Mouse (Mus musculus) embryonic facial prominence, embryonic 11.5 days (tissue): ENCODE measurements around the gene Nlrp9b. TPM values are rescaled to one million over a fixed set of nuclear protein-coding genes. Genes with fewer than 3 reads are reported as not detected.

ENCODE experiments used
- ATAC-seq: fragments of 200-750 bp; cut with Nextera tagmentation; replicated peaks from 2 replicates; pipeline ENCODE4 v1.8.0; 2017; ENCODE audit warnings: low read depth; ENCODE audit not compliant: insufficient number of reproducible peaks, low FRiP score, low TSS enrichment
- DNase-seq: peaks from one replicate; pipeline ENCODE4 v3.0.0-alpha.2; 2015; ENCODE audit warnings: low spot score
- H3K27ac ChIP-seq: fragments of 300-500 bp; sonication (generic); replicated peaks from 2 replicates; pipeline ENCODE4 v1.5.1; 2014; ENCODE audit warnings: mild to moderate bottlenecking, low read depth, low read length, control low read depth
- H3K27me3 ChIP-seq: fragments of 300-500 bp; sonication (generic); 2 replicates; pipeline ENCODE4 v1.6.1; 2014; ENCODE audit warnings: mild to moderate bottlenecking, low read length, moderate library complexity, mixed read lengths; ENCODE audit not compliant: control insufficient read depth, insufficient read depth
- H3K36me3 ChIP-seq: fragments of 300-500 bp; sonication (generic); replicated peaks from 2 replicates; pipeline ENCODE4 v1.6.1; 2014; ENCODE audit warnings: low read depth, mild to moderate bottlenecking, low read length, moderate library complexity, mixed read lengths; ENCODE audit not compliant: control insufficient read depth, insufficient read depth
- H3K4me1 ChIP-seq: fragments of 300-500 bp; sonication (generic); 2 replicates; pipeline ENCODE4 v1.6.1; 2014; ENCODE audit warnings: low read length, mixed read lengths; ENCODE audit not compliant: control insufficient read depth, insufficient read depth
- H3K4me2 ChIP-seq: fragments of 300-500 bp; sonication (generic); 2 replicates; pipeline ENCODE4 v1.6.1; 2014; ENCODE audit warnings: low read depth, mild to moderate bottlenecking, control low read depth, low read length, moderate library complexity
- H3K4me3 ChIP-seq: fragments of 300-500 bp; sonication (generic); 2 replicates; pipeline ENCODE4 v1.5.1; 2014; ENCODE audit warnings: low read depth, low read length, control low read depth
- H3K9ac ChIP-seq: fragments of 300-500 bp; sonication (generic); replicated peaks from 2 replicates; pipeline ENCODE4 v1.6.1; 2014; ENCODE audit warnings: mild to moderate bottlenecking, control low read depth, low read length
- H3K9me3 ChIP-seq: fragments of 300-500 bp; sonication (generic); replicated peaks from 2 replicates; pipeline ENCODE4 v1.6.1; 2016; ENCODE audit warnings: mild to moderate bottlenecking, low read length, inconsistent platforms, mixed read lengths; ENCODE audit not compliant: control insufficient read depth
- WGBS: fragments of 180-500 bp; shearing (Covaris S2); extraction: QIAGEN DNeasy Blood & Tissue Kit; methylation state at CpG from one replicate; pipeline ENCODE4 v1.1.7; 2014; 5-methylcytosine and 5-hydroxymethylcytosine counted together
- polyA plus RNA-seq: library from polyadenylated mRNA; unstranded; fragments of >200 nt; fragmentation: Nextera tagmentation; extraction: Ambion mirVana; gene quantifications from 2 replicates; pipeline ENCODE4 v1.2.1, GENCODE M21; 2014

Gene Nlrp9b
- polyA plus RNA-seq, 1 experiment from 2014 or later: not detected

- H3K27ac ChIP-seq: no peak overlapping the region
- no peaks in the 10 kb centered on the region for H3K36me3 ChIP-seq
- H3K9ac ChIP-seq: no peak overlapping the region
- H3K27me3 ChIP-seq: no peaks in the 10 kb centered on the region
- no peak overlapping the region for H3K4me2 ChIP-seq
- WGBS: 46% methylated on average over 9 of the region's 9 CpGs
- DNase-seq (no peak), ATAC-seq (no peak)
- H3K4me3 ChIP-seq: no peak overlapping the region
- no peaks in the 10 kb centered on the region for H3K4me1 ChIP-seq
- H3K9me3 ChIP-seq: no peaks in the 10 kb centered on the region
Observed at GRCm38 (mm10) chr7:19953054-19953453, 38.2 kb upstream of the Nlrp9b start.

GRCm38 (mm10) chr7:19955861-19956260 is 35.4 kb upstream of the Nlrp9b start:
- ATAC-seq: no peak
- no peaks in the 10 kb centered on the region for H3K36me3 ChIP-seq
- H3K9ac ChIP-seq: no peak overlapping the region
- no peaks in the 10 kb centered on the region for H3K4me1 ChIP-seq
- DNase-seq: no peak
- no peak overlapping the region for H3K27ac ChIP-seq
- H3K27me3 ChIP-seq: no peaks in the 10 kb centered on the region
- WGBS: 83% methylated on average over 4 of the region's 4 CpGs
- no peak overlapping the region for H3K4me2 ChIP-seq
- H3K4me3 ChIP-seq: no peak overlapping the region
- no peaks in the 10 kb centered on the region for H3K9me3 ChIP-seq

GRCm38 (mm10) chr7:19956341-19956781 is 34.9 kb upstream of the Nlrp9b start:
- no peaks in the 10 kb centered on the region for H3K27me3 ChIP-seq

GRCm38 (mm10) chr7:19962423-19962822 is 28.8 kb upstream of the Nlrp9b start:
- H3K36me3 ChIP-seq: no peaks in the 10 kb centered on the region
- DNase-seq (no peak), ATAC-seq (no peak)
- no peak overlapping the region for H3K27ac ChIP-seq
- H3K4me1 ChIP-seq: no peaks in the 10 kb centered on the region
- no peaks in the 10 kb centered on the region for H3K27me3 ChIP-seq
- H3K9ac ChIP-seq: no peak overlapping the region
- WGBS: 57% methylated on average over 1 of the region's 1 CpGs
- no peak overlapping the region for H3K4me3 ChIP-seq
- no peak overlapping the region for H3K4me2 ChIP-seq
- no peaks in the 10 kb centered on the region for H3K9me3 ChIP-seq

More at GRCm38 (mm10) chr7:19956341-19956781, 34.9 kb upstream of the Nlrp9b start:
- no peak overlapping the region for H3K4me2 ChIP-seq
- no peaks in the 10 kb centered on the region for H3K9me3 ChIP-seq
- ATAC-seq (no peak; the same call in 1 of the 2 replicates), DNase-seq (peak; percentile 92)
- no peak overlapping the region for H3K27ac ChIP-seq
- no peaks in the 10 kb centered on the region for H3K4me1 ChIP-seq
- no peak overlapping the region for H3K4me3 ChIP-seq
- WGBS: 4% methylated on average over 7 of the region's 7 CpGs
- H3K9ac ChIP-seq: no peak overlapping the region
- H3K36me3 ChIP-seq: no peaks in the 10 kb centered on the region

- no peak within 1 kb of the TSS for H3K27ac ChIP-seq
- WGBS: 80% methylated on average over 7 of the region's 7 CpGs
- DNase-seq (no peak), ATAC-seq (no peak)
- no peak within 1 kb of the TSS for H3K4me2 ChIP-seq
- no peaks in the 10 kb centered on the region for H3K4me1 ChIP-seq
- no peak within 1 kb of the TSS for H3K4me3 ChIP-seq
- 0 out of 2 replicates have a peak, but pooled peaks cover 1% of the 10 kb centered on the region for H3K9me3 ChIP-seq
- no peaks in the 10 kb centered on the region for H3K27me3 ChIP-seq
- no peak within 1 kb of the TSS for H3K9ac ChIP-seq
- H3K36me3 ChIP-seq: no peaks in the 10 kb centered on the region
Observed at GRCm38 (mm10) chr7:19964985-19965579, 26.2 kb upstream of the Nlrp9b start, which contains the start of gene Ceacam20. TSS of gene Ceacam20 (plus strand) at chr7:19965412.

- Histone ChIP-seq H3K9me3 (0 out of 2 replicates have a peak, but pooled peaks cover 6% of the 10 kb centered on the region), H3K4me1 (no peaks in the 10 kb centered on the region), H3K4me2 (no peak overlapping the region), H3K36me3 (no peaks in the 10 kb centered on the region), H3K9ac (no peak overlapping the region), H3K27ac (no peak overlapping the region), H3K4me3 (no peak overlapping the region), H3K27me3 (no peaks in the 10 kb centered on the region)
- 73% methylated on average over 3 of the region's 3 CpGs for WGBS
- no peak for ATAC-seq
- no peak for DNase-seq
Observed at GRCm38 (mm10) chr7:19969106-19969505, 22.2 kb upstream of the Nlrp9b start.

GRCm38 (mm10) chr7:19969541-19970090 is 21.6 kb upstream of the Nlrp9b start:
- Histone ChIP-seq H3K4me3 (no peak overlapping the region), H3K27me3 (no peaks in the 10 kb centered on the region), H3K4me2 (no peak overlapping the region), H3K27ac (no peak overlapping the region), H3K4me1 (no peaks in the 10 kb centered on the region), H3K9ac (no peak overlapping the region), H3K9me3 (0 out of 2 replicates have a peak, but pooled peaks cover 6% of the 10 kb centered on the region), H3K36me3 (no peaks in the 10 kb centered on the region)
- no peak for DNase-seq
- ATAC-seq: no peak
- 88% methylated on average over 4 of the region's 4 CpGs for WGBS

GRCm38 (mm10) chr7:19970196-19970595 is 21.1 kb upstream of the Nlrp9b start:
- Histone ChIP-seq H3K36me3 (no peaks in the 10 kb centered on the region), H3K9ac (no peak overlapping the region), H3K4me1 (no peaks in the 10 kb centered on the region), H3K4me2 (no peak overlapping the region), H3K9me3 (0 out of 2 replicates have a peak, but pooled peaks cover 6% of the 10 kb centered on the region), H3K27ac (no peak overlapping the region), H3K4me3 (no peak overlapping the region), H3K27me3 (no peaks in the 10 kb centered on the region)
- 84% methylated on average over 8 of the region's 8 CpGs for WGBS
- ATAC-seq (no peak), DNase-seq (no peak)
